Mouse (Mus musculus) midbrain, embryonic 12.5 days (tissue): ENCODE measurements at regions not wholly inside any gene's neighbourhood (a gene's known extent, or its start where the extent isn't known, plus 50 kb on each side); places are given as distances from the start of the nearest gene placed in this dataset.
"Not testable (repeated sequence)": the region's sequence is repeated elsewhere in the genome, so short reads cannot be mapped to it uniquely, and the experiment has no call there.

ENCODE experiments used
- ATAC-seq: fragments of 200-750 bp; cut with Nextera tagmentation; 2 replicates; pipeline ENCODE4 v1.8.0; 2017; ENCODE audit warnings: low read depth, moderate TSS enrichment, moderate library complexity; ENCODE audit not compliant: low FRiP score
- H3K27ac ChIP-seq: fragments of 300-500 bp; sonication (generic); replicated peaks from 2 replicates; pipeline ENCODE4 v1.5.1; 2016; ENCODE audit warnings: mild to moderate bottlenecking
- H3K27me3 ChIP-seq: fragments of 300-500 bp; sonication (generic); 2 replicates; pipeline ENCODE4 v1.6.1; 2016; ENCODE audit warnings: mild to moderate bottlenecking
- H3K36me3 ChIP-seq: fragments of 300-500 bp; sonication (generic); 2 replicates; pipeline ENCODE4 v1.6.1; 2016
- H3K4me1 ChIP-seq: fragments of 300-500 bp; sonication (generic); 2 replicates; pipeline ENCODE4 v1.6.1; 2016
- H3K4me2 ChIP-seq: fragments of 300-500 bp; sonication (generic); replicated peaks from 2 replicates; pipeline ENCODE4 v1.6.1; 2016; ENCODE audit warnings: mild to moderate bottlenecking, moderate library complexity
- H3K4me3 ChIP-seq: fragments of 300-500 bp; sonication (generic); 2 replicates; pipeline ENCODE4 v1.5.1; 2016; ENCODE audit warnings: mild to moderate bottlenecking
- H3K9ac ChIP-seq: fragments of 300-500 bp; sonication (generic); replicated peaks from 2 replicates; pipeline ENCODE4 v1.6.1; 2016; ENCODE audit warnings: mild to moderate bottlenecking, moderate library complexity
- H3K9me3 ChIP-seq: fragments of 300-500 bp; sonication (generic); 2 replicates; pipeline ENCODE4 v1.6.1; 2016; ENCODE audit warnings: mild to moderate bottlenecking
- whole genome bisulfite sequencing: fragments of 180-500 bp; shearing (Covaris S2); methylation state at CpG from one replicate; pipeline ENCODE4 v1.1.7; 2016; 5-methylcytosine and 5-hydroxymethylcytosine counted together

GRCm38 (mm10) chr1:189119005-189119404 is 111.4 kb upstream of the Kctd3 start:
- H3K27me3 ChIP-seq, H3K4me3 ChIP-seq, H3K4me1 ChIP-seq, H3K9ac ChIP-seq, H3K9me3 ChIP-seq, H3K27ac ChIP-seq, H3K4me2 ChIP-seq, ATAC-seq, H3K36me3 ChIP-seq: not testable (repeated sequence)
- WGBS, result 97% methylated on average over 1 of the region's 1 CpGs

GRCm38 (mm10) chr1:189118582-189118981 is 110.9 kb upstream of the Kctd3 start:
- no peaks in the 10 kb centered on the region for H3K36me3 ChIP-seq
- H3K4me3 ChIP-seq, result no peak overlapping the region
- 63% methylated on average over 5 of the region's 5 CpGs for WGBS

GRCm38 (mm10) chr1:189115914-189116313 is 108.3 kb upstream of the Kctd3 start:
- no peak for ATAC-seq
- Histone ChIP-seq H3K9me3 (no peaks in the 10 kb centered on the region), H3K4me1 (no peaks in the 10 kb centered on the region), H3K9ac (no peak overlapping the region), H3K4me2 (no peak overlapping the region), H3K4me3 (no peak overlapping the region), H3K27ac (no peak overlapping the region), H3K27me3 (no peaks in the 10 kb centered on the region), H3K36me3 (no peaks in the 10 kb centered on the region)
- WGBS, result 91% methylated on average over 8 of the region's 8 CpGs

More at GRCm38 (mm10) chr1:189118582-189118981, 110.9 kb upstream of the Kctd3 start:
- Histone ChIP-seq H3K27ac (no peak overlapping the region), H3K9ac (no peak overlapping the region), H3K4me1 (no peaks in the 10 kb centered on the region), H3K4me2 (no peak overlapping the region), H3K27me3 (no peaks in the 10 kb centered on the region), H3K9me3 (no peaks in the 10 kb centered on the region)
- no peak for ATAC-seq

- no peaks in the 10 kb centered on the region for H3K9me3 ChIP-seq
- H3K4me2 ChIP-seq, result no peak overlapping the region
- no peaks in the 10 kb centered on the region for H3K4me1 ChIP-seq
- H3K9ac ChIP-seq, result no peak overlapping the region
- no peaks in the 10 kb centered on the region for H3K36me3 ChIP-seq
- H3K4me3 ChIP-seq, result no peak overlapping the region
- WGBS, result 100% methylated on average over 1 of the region's 1 CpGs
- no peak overlapping the region for H3K27ac ChIP-seq
- H3K27me3 ChIP-seq, result no peaks in the 10 kb centered on the region
- no peak for ATAC-seq
Observed at GRCm38 (mm10) chr1:189115279-189115678, 107.6 kb upstream of the Kctd3 start.

GRCm38 (mm10) chr1:189108260-189109035 is 100.8 kb upstream of the Kctd3 start:
- no peaks in the 10 kb centered on the region for H3K27me3 ChIP-seq
- H3K9me3 ChIP-seq, result no peaks in the 10 kb centered on the region
- no peak overlapping the region for H3K27ac ChIP-seq
- 86% methylated on average over 8 of the region's 8 CpGs for WGBS
- no peaks in the 10 kb centered on the region for H3K36me3 ChIP-seq
- no peak overlapping the region for H3K4me2 ChIP-seq
- H3K4me3 ChIP-seq, result no peak overlapping the region
- H3K4me1 ChIP-seq, result peaks cover 6% of the 10 kb centered on the region; the same call in 1 of the 2 replicates
- ATAC-seq, result no peak
- H3K9ac ChIP-seq, result no peak overlapping the region

GRCm38 (mm10) chr1:189107841-189108240 is 100.2 kb upstream of the Kctd3 start:
- H3K9ac ChIP-seq, result no peak overlapping the region
- no peak for ATAC-seq
- no peak overlapping the region for H3K4me3 ChIP-seq
- WGBS, result 48% methylated on average over 8 of the region's 8 CpGs
- H3K4me2 ChIP-seq, result 0 out of 2 replicates have a peak overlapping the region, but pooled peaks have one; percentile 3
- peaks cover 6% of the 10 kb centered on the region; the same call in 1 of the 2 replicates for H3K4me1 ChIP-seq
- H3K27me3 ChIP-seq, result no peaks in the 10 kb centered on the region
- no peaks in the 10 kb centered on the region for H3K36me3 ChIP-seq
- H3K9me3 ChIP-seq, result no peaks in the 10 kb centered on the region
- H3K27ac ChIP-seq, result no peak overlapping the region

- Histone ChIP-seq H3K9me3 (no peaks in the 10 kb centered on the region), H3K4me2 (no peak overlapping the region), H3K9ac (no peak overlapping the region), H3K4me3 (no peak overlapping the region), H3K27me3 (no peaks in the 10 kb centered on the region), H3K27ac (no peak overlapping the region), H3K4me1 (peaks cover 6% of the 10 kb centered on the region; the same call in 1 of the 2 replicates), H3K36me3 (no peaks in the 10 kb centered on the region)
- WGBS, result 94% methylated on average over 3 of the region's 3 CpGs
- ATAC-seq, result no peak
Observed at GRCm38 (mm10) chr1:189107156-189107555, 99.5 kb upstream of the Kctd3 start.

- Histone ChIP-seq H3K4me1 (peaks cover 6% of the 10 kb centered on the region; the same call in 1 of the 2 replicates), H3K4me2 (no peak overlapping the region), H3K9ac (no peak overlapping the region), H3K27me3 (no peaks in the 10 kb centered on the region), H3K36me3 (no peaks in the 10 kb centered on the region), H3K4me3 (no peak overlapping the region), H3K27ac (no peak overlapping the region), H3K9me3 (no peaks in the 10 kb centered on the region)
- WGBS, result 93% methylated on average over 4 of the region's 4 CpGs
- no peak for ATAC-seq
Observed at GRCm38 (mm10) chr1:189105276-189105675, 97.6 kb upstream of the Kctd3 start.

- Histone ChIP-seq H3K4me1 (peaks cover 1% of the 10 kb centered on the region; the same call in 1 of the 2 replicates), H3K27me3 (no peaks in the 10 kb centered on the region), H3K27ac (no peak overlapping the region), H3K4me2 (no peak overlapping the region), H3K36me3 (no peaks in the 10 kb centered on the region), H3K4me3 (no peak overlapping the region), H3K9me3 (no peaks in the 10 kb centered on the region), H3K9ac (no peak overlapping the region)
- no peak for ATAC-seq
- 92% methylated on average over 3 of the region's 3 CpGs for WGBS
Observed at GRCm38 (mm10) chr1:189102781-189103180, 95.1 kb upstream of the Kctd3 start.

- ATAC-seq, result no peak
- Histone ChIP-seq H3K4me3 (no peak overlapping the region), H3K4me1 (no peaks in the 10 kb centered on the region), H3K4me2 (no peak overlapping the region), H3K27me3 (no peaks in the 10 kb centered on the region), H3K36me3 (no peaks in the 10 kb centered on the region), H3K27ac (no peak overlapping the region), H3K9ac (no peak overlapping the region), H3K9me3 (no peaks in the 10 kb centered on the region)
- WGBS, result 85% methylated on average over 2 of the region's 2 CpGs
Observed at GRCm38 (mm10) chr1:189099121-189099520, 91.5 kb upstream of the Kctd3 start.

- Histone ChIP-seq H3K27ac (no peak overlapping the region), H3K27me3 (no peaks in the 10 kb centered on the region), H3K4me1 (no peaks in the 10 kb centered on the region), H3K9ac (no peak overlapping the region), H3K9me3 (no peaks in the 10 kb centered on the region), H3K4me2 (no peak overlapping the region), H3K36me3 (no peaks in the 10 kb centered on the region), H3K4me3 (no peak overlapping the region)
- no peak for ATAC-seq
- 89% methylated on average over 3 of the region's 3 CpGs for WGBS
Observed at GRCm38 (mm10) chr1:189092819-189093218, 85.2 kb upstream of the Kctd3 start.

GRCm38 (mm10) chr1:189085245-189085644 is 77.6 kb upstream of the Kctd3 start:
- H3K4me3 ChIP-seq, result no peak overlapping the region
- 75% methylated on average over 2 of the region's 2 CpGs for WGBS
- ATAC-seq, result no peak
- H3K9ac ChIP-seq, result no peak overlapping the region
- no peak overlapping the region for H3K27ac ChIP-seq
- no peaks in the 10 kb centered on the region for H3K36me3 ChIP-seq
- 0 out of 2 replicates have a peak, but pooled peaks cover 3% of the 10 kb centered on the region for H3K9me3 ChIP-seq
- H3K4me1 ChIP-seq, result no peaks in the 10 kb centered on the region
- no peak overlapping the region for H3K4me2 ChIP-seq
- 0 out of 2 replicates have a peak, but pooled peaks cover 3% of the 10 kb centered on the region for H3K27me3 ChIP-seq
